Mouse (Mus musculus): ENCODE measurements around the gene Krtap28-10.

Krtap28-10 gene

DNA sequence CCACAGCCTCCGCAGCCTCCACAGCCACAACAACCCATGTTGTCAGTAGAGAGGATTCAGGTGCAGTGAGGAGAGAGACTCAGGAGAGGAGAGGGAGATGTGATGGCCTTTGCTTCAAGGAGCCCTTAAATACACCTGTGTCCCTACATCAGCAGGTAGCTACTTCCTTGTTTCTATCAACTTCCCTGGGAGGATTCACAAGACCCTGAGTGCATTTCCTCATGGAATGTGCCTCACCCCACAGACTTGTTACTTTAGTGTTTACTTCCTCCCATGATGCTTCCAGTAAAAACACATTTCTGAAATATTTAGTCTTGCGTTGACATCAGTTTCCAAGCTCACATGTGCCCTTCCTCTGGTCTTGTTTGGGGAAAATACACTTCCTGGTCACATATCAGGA, at the start of gene Krtap28-10:
TSS of gene Krtap28-10 (minus strand) at position 101 of the 400 bp plus-strand sequence.
- no peak for DNase-seq (ENCODE audit: low spot score in 2 of 2)

DNA sequence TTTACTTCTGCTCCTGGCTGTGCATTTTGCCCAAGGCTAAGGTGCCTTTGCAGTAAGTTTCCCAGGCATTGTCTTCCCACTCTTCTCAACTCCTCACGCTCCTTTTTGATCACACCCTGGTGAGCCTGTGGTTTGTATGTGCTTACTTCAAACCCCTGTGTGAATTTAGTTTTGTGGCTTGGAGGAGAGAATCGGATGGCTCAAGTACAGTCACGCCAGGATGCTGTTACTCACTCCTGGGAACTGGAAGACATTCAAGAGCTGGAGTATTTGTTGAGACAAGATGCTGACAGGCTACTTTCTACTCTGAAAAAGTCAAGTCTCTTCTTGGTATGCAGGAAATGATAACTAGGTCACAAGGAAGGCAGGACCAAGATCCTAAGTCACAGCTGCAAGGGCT, 49.0 kb upstream of the Krtap28-10 start:
- no peak for DNase-seq (ENCODE audit: low spot score in 2 of 2)

GRCm38 (mm10) chr1:83084790-83085189, 42.5 kb upstream of the Krtap28-10 start:
- DNase-seq (ENCODE audit: low spot score in 2 of 2), result no peak

- no peak for DNase-seq (ENCODE audit: low spot score in 2 of 2)
Measured at GRCm38 (mm10) chr1:83077016-83077415, 34.7 kb upstream of the Krtap28-10 start.

- no peak for DNase-seq (ENCODE audit: low spot score in 2 of 2)
Measured at GRCm38 (mm10) chr1:83076190-83076917, 34.1 kb upstream of the Krtap28-10 start.

GRCm38 (mm10) chr1:83075526-83076189, 33.4 kb upstream of the Krtap28-10 start:
- DNase-seq (ENCODE audit: low spot score in 2 of 2), result no peak

- no peak for DNase-seq (ENCODE audit: low spot score in 2 of 2)
Measured at GRCm38 (mm10) chr1:83067205-83067604, 24.9 kb upstream of the Krtap28-10 start.

GRCm38 (mm10) chr1:83066577-83066976, 24.3 kb upstream of the Krtap28-10 start:
- DNase-seq (ENCODE audit: low spot score in 2 of 2), result no peak

DNA sequence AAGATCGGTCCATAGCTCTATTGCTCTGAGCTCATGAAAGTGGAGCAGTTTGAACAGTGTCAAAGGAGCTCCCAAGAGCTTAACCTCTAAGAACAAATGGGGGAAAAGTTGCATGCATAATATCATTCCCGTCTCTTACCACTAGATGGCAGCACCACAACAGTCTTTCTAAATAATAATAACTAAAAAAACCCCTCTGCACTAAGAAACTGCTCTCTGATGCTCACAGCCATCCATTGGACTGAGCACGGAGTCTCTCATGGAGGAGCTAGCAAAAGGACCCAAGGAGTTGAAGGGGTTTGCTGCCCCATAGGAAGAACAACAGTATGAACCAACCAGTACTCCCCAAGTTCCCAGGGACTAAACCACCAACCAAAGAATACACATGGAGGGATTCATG, 22.6 kb upstream of the Krtap28-10 start:
- no peak for DNase-seq (ENCODE audit: low spot score in 2 of 2)

- no peak for DNase-seq (ENCODE audit: low spot score in 2 of 2)
Measured at GRCm38 (mm10) chr1:83060643-83061042, 18.4 kb upstream of the Krtap28-10 start, which contains the start of gene Krtap28-13. Gene Krtap28-13, plus strand, starts transcription at chr1:83060930.

DNA sequence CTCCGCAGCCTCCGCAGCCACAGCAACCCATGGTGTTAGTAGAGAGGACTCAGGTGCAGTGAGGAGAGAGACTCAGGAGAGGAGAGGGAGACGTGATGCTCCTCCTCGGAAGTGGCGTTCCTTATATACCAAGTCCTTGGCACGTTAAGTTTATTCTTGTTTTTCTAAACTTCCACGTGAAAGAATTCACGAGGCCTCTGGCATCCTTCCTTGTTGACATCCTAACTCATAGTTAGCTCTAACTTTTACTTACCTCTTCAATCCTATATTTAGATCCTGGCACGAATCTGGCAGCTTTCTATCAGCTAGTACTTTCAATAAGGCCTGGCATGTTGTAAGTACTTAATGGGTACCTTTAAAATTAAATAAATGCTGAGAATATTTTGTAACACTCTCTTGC, 17.0 kb upstream of the Krtap28-10 start, which contains the start of gene A030005K14Rik:
TSS of gene A030005K14Rik (minus strand) at position 101 of the 400 bp plus-strand sequence.
- DNase-seq (ENCODE audit: low spot score in 2 of 2), result no peak

DNA sequence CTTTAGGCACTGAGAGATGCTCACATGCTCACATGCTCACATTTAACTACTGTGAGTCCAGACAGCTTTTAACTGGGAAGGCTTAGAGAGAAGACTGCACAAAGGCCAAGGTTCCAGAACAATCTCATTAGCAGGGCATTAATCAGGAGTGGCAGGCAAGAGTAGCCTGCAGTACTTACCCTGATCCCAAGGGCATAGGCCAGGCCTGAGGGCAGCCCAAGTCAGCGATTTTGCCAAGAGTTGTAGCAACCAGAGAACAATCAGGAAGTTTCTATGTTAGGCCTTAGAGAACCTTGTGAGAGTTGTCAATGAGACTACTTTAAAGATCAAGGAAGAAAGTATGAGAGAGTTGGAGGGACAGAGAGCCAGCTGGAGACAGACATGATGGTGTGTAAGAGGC, 16.2 kb upstream of the Krtap28-10 start:
- DNase-seq (ENCODE audit: low spot score in 2 of 2), result no peak

- DNase-seq (ENCODE audit: low spot score in 2 of 2), result no peak
Measured at GRCm38 (mm10) chr1:83044882-83045427, 2.7 kb upstream of the Krtap28-10 start, which contains the start of gene Gm47969. Gene Gm47969, plus strand, starts transcription at chr1:83044932.

GRCm38 (mm10) chr1:83039080-83039479, 3.2 kb downstream of the Krtap28-10 start:
- DNase-seq (ENCODE audit: low spot score in 2 of 2), result no peak

DNA sequence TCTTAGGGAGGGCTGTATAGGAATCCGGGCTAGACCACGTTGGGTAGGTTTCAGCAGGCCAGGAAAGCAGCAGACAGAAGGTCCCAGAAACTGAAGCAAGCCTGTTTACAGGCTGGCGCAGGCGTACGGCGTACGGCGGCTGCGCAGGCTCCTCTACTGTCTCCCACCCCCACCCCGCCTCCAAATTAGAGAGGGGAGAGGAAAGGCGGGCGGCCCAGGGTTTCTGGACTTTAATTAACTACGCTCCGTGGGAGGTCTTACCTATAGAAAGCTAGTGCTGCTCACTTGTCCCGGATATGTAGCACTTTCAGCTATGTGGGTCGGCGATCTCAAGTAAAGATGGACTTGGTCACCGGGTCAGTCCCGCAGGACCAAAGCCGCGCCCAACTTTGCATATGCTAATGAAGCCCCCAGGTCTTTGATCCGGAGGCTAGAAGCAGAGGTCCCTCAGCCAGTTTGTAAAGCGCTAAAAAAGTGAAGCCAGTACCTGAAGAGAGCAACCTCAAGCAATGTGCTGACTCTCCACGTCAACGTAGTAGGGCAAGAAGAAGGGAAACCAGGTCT, 4.1 kb downstream of the Krtap28-10 start, which contains the start of gene Slc19a3:
TSS of gene Slc19a3 (minus strand) at position 340 of the 564 bp plus-strand sequence.
- DNase-seq (ENCODE audit: low spot score in 2 of 2), result peak; percentile 16

DNA sequence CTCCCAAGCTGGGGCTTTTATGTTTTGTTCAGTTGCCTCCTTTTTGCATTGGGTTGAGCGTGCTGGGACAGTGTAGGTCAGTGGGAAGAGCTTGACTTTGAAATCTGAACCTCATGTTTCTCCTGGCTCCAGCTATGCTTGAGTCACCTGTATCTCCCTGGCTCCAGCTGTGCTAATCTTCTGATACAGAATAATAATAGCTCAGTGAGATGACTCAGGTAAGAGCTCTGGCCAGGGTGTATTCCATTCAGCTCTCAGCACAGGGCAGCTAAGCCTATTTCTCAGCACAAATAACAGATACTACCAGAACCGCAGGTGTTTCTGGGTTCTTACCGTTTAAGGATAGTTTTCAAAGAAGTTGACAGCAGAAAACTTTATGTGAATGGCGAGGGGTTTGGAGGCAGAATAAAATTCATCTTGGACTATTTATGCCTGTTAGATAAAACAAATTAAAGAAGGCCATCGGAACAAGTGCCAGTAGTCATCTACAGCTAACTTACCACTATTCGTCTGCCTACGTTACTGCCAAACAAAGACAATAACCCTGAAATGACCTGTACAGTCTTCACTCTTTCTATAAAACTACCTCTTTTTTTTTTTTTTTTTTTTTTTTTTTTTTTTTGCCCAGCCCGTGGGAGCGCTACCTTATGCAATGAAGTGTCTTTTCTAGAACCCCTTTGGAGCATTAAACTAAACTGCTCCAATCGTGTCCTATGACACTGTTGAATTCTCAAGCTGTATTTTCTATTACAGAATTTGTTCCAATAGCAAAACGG, 5.2 kb downstream of the Krtap28-10 start:
- no peak for DNase-seq (ENCODE audit: low spot score in 2 of 2)

DNA sequence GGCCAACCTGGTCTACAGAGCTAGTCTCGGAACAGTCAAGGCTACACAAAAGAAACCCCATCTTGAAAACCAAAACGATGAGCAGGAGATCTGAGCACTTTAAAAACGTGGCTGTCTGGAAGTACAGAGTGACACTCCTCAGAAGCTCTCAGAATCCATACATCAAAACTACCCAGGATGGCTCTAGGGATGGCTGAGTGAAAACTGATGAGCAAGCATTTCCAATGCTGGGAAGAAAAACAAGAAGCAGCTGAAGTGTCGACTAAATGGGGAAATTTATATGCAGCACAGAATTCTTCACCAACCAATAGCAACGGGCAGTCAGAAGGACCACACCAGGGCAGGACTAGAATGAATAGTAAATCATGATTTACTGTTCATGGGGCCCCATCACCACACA, 7.8 kb downstream of the Krtap28-10 start:
- no peak for DNase-seq (ENCODE audit: low spot score in 2 of 2)

DNA sequence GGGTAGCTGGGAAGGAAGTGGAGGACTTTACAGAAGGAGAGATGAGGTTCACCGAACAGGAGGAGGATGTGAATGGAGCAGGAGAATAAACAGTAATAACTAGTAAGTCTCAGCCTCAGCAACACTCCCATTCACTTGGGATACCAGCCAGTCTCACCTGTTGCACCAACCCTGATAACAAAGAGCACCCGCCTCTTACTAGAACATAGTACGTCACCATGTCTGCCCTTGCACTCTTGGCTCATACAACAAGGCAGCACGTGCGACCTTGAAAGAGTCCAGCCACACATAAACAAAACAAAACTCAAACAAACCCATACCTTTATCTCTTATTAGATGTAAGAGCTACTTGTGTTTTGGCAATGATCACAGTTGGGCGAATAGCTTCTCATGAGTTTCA, 9.8 kb downstream of the Krtap28-10 start:
- no peak for DNase-seq (ENCODE audit: low spot score in 2 of 2)

DNA sequence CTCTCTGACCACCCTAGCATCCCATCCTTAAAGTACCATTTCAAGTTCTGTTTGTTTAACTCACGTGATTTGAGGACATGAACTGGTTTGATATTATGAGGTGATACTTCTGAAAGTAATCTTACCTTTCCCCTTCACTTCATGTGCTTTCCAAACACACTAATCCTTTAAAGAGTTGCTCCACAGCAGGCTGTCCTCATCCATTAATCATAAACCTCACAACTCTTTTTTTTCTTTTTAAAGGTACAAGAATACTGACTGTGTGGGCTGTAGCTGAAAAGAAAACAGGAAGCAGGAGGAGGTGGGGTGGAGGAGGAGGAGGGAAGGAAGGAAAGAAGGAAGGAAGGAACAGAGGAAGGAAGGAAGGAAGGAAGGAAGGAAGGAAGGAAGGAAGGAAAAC, 10.3 kb downstream of the Krtap28-10 start:
- no peak for DNase-seq (ENCODE audit: low spot score in 2 of 2)

DNA sequence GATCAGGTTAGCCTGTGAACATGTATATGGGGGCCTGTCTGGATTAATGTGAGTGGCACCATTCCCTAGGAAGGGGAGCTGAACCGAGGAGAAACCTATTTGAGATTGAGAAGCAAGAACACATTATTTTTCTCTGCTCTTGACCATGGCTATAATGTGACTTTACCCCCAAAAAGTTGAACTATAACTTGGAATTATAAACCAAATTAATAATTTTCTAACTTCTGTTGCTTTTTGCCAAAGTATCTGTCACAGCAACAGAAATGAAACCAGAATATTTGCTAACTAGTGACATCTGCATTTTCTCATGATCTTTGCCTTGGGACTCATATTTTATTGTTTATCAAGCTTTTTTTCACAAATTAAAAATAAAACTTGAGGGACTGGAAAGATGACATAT, 25.7 kb downstream of the Krtap28-10 start:
- no peak for DNase-seq (ENCODE audit: low spot score in 2 of 2)

GRCm38 (mm10) chr1:83015329-83015879, 26.9 kb downstream of the Krtap28-10 start:
- DNase-seq (ENCODE audit: low spot score in 2 of 2), result no peak
